Mouse (Mus musculus) testis, postnatal 14 days (tissue): Measurements from ENCODE around the gene Mt2.
A peak's percentile ranks its signal among the peaks of the same experiment; 100 is the strongest.
"Not testable (repeated sequence)": the region's sequence is repeated elsewhere in the genome, so short reads cannot be mapped to it uniquely, and the experiment has no call there.

Source experiments
- DNase-seq: peaks from one replicate; pipeline ENCODE4 v3.0.0; 2021; ENCODE audit warnings: low spot score

Mt2 gene

DNA sequence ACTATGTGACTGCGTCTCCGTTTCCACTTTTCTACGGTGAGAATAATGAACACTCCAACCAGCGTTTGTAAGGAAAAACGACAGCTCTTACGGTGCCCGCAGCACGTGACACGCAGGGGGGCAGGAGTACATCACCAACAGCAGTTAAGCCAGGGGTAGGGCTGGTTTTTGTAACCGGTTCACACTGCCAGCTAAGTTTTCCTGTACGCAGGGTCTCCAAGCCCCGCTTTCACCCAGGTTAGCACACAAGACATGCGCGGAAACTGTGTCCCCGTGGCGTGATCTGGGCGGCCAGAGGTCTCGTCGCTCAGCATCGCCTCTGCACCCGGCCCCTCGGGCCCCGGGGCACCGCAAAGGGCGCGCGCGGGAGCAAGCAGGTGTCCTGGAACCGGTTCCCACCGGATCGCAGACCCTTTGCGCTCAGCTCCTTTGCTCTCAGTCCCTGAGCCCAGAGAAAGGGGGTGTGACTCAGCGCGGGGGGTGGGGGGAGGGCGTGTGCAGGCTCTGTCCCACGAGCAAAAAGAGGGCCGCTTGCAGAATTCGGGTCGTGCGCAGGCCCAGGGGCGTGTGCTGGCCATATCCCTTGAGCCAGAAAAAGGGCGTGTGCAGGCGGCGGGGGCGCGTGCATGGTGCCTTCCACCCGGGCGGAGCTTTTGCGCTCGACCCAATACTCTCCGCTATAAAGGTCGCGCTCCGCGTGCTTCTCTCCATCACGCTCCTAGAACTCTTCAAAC lies at the start of gene Mt2:
Gene Mt2, plus strand, starts transcription at position 590 of the 734 bp plus-strand sequence.
- peak; percentile 91 for DNase-seq

GRCm38 (mm10) chr8:94122711-94123468 lies 49.6 kb upstream of the Mt2 start:
- no peak for DNase-seq

- DNase-seq = no peak
These were observed 44.8 kb upstream of the Mt2 start for GRCm38 (mm10) chr8:94127711-94128110.

GRCm38 (mm10) chr8:94129133-94129789 lies 43.2 kb upstream of the Mt2 start:
- no peak for DNase-seq

DNA sequence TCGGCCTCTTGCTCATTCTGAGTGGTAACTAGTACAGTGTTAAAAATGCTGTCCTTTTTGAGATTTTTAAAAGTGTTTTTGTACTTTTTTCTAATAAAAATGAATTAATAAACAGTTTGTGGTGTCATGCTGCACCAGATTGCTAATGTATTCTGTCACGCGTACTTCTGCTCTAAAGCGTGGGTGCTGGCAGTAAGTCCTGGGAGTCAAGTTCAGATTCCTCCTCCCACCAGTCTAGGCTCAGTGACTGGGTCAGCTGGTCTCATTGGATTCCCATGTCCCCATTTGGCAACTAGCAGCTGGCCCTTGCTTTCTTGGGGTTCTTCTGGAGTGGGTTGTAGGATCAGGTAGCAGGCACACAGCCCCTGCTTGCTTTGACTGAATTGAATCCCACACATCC lies 42.3 kb upstream of the Mt2 start:
- no peak for DNase-seq

GRCm38 (mm10) chr8:94132096-94132495 lies 40.4 kb upstream of the Mt2 start:
- DNase-seq = no peak

DNA sequence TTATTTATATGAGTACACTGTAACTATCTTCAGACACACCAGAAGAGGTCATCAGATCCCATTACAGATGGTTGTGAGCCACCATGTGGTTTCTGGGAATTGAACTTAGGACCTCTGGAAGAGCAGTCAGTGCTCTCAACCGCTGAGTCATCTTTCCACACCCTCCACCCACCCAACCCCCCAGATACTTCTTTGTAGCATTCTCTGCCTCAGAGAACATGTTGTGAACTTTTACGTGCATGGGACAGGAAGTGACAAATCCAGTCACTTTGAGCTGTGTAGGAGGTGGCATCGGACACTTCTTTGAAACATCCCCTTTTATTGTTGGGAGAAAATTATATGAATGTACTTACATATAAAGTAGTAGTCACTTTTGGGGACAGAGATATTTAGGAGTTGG lies 37.9 kb upstream of the Mt2 start:
- not testable (repeated sequence) for DNase-seq

- no peak for DNase-seq
These were observed 36.9 kb upstream of the Mt2 start for GRCm38 (mm10) chr8:94135556-94135955.

- no peak for DNase-seq
These were observed 36.3 kb upstream of the Mt2 start for GRCm38 (mm10) chr8:94136192-94136591.

GRCm38 (mm10) chr8:94136933-94137332 lies 35.5 kb upstream of the Mt2 start, which contains the start of gene Mt4:
Gene Mt4, plus strand, starts transcription at chr8:94137197.
- no peak for DNase-seq

DNA sequence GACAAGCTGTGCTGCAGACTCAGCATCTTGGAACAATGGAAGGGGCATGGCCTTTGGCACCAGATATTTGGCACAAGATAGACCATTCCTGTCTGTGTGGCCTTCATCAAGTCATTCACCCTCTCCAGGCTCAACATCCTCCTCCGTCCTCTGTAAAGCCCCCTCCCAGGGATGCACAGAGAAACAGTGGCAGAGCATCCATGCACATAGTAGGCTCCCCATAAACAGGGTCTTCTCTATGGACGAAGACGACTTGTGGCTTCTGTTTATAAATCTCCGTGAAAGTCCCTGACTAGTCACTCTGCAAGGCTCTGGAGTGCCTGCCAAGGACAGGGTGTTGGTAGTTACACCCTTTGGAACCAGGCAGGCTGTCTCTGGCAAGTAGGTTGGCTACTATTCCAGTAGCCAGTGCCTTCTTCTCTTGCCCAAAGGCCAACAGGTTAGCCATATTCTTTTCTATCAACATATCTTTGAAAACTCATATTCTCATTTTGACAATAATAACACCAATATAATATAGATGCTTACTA lies 32.1 kb upstream of the Mt2 start:
- DNase-seq = no peak

DNA sequence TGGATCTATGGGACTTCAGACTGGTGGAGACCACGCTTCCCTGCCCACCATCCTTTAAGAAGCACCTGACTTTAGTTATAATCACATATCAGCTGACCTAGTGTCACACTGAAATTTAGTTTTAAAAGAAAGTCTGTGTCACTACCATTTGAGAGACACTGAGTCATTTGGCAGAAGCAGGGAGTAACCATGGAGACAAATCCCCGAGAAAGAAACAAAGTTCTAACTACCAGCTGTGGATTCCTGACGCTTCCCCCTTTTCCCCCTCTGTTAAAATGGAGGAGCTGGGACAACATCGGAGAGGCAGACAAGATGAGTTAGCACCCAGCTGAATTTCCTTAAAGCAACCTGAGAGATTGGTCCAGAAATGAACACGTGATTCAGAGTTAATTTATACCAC lies 24.2 kb upstream of the Mt2 start:
- DNase-seq = no peak

DNA sequence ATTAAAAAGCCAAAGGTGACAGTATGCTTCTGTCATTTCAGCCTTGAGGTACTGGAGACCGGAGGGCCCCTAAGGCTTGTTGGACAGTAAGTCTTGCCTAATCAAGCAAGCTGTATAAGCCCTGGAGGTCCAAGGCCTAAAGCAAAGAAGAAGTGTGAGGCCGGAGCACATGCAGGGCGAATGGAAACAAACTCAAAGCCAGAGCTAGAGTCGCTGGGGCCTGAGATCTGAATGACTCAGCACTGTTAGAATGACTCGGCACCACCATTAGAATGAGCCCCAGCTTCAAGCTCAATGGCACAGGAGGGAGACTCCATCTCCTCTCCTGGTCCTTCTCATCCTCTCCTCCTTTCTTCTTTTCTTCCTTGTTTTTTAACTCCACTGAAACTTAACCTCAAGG lies 21.5 kb upstream of the Mt2 start:
- DNase-seq = no peak

DNA sequence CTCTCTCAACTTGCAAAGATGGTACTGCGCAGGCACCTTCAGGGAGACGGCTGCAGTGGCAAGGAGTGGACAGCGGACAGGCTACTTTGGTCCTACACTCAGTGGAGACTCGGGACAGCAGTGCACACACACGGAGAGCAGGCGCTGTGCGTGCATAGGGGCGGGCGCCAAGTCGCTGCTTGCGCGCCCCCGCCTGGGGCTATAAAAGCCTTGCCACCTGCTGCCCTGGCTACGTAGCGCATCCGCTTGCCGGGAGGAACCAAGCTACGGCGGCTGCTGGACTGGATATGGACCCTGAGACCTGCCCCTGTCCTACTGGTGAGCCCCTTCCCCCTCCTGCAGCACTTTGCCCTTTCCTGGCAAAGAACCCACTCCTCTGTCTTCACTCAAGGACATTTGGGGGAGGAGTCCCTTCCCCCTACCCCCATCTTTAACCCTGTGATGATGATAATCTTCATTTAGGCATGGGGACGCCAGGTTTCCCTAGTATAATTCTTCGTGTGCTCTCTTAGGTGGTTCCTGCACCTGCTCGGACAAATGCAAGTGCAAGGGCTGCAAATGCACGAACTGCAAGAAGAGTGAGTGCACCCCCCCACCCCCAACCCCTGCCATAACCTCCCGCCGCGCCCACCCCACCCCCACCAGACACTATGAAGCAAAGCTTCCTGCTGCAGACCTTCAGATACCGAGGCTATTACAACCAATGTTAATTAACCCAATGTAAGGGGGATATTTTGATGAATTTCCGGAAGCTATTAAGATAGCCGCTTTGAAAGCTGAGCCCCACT lies 19.8 kb upstream of the Mt2 start, which contains the start of gene Mt3:
Gene Mt3, plus strand, starts transcription at position 95 of the 788 bp plus-strand sequence.
- DNase-seq = peak; percentile 54

DNA sequence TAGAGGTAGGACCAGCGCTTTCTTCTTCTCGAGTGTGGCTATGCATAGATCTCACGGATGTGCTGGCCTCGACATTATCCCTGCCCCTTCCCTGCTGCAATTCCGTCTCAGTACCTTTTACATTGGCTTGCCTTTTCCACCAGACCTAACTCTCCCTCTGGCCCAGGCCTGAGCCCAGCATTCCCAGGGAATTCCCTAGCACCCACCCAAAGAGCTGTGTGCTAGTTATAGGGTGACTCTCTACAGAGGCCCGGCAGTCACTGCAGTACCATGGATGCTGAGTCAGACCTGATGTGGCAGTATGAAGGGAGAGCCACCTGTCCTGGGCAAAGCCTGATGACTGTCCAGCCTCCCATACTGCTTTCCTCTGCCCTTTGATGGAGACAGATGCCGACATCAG lies 19.0 kb upstream of the Mt2 start:
- no peak for DNase-seq

- no peak for DNase-seq
These were observed 17.9 kb upstream of the Mt2 start for GRCm38 (mm10) chr8:94154537-94154936.

DNA sequence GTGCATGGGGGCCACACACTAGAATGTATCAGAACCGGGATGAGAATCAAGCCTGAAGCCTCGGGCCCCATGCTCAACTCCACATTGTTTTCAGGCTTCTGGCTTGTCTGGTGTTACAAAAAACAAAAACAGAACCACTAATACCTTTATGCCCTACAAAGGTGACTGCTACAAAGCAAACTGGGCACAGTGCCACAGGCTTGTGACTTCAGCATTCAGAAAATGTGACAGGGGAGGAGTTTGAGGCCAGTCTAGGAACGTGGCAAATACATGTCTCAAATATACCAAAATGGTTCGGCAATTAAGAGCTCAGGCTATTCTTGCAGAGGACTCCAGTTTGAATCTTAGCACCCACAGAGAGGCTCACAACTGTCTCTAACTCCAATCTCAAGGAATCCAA lies 16.4 kb upstream of the Mt2 start:
- DNase-seq = no peak

DNA sequence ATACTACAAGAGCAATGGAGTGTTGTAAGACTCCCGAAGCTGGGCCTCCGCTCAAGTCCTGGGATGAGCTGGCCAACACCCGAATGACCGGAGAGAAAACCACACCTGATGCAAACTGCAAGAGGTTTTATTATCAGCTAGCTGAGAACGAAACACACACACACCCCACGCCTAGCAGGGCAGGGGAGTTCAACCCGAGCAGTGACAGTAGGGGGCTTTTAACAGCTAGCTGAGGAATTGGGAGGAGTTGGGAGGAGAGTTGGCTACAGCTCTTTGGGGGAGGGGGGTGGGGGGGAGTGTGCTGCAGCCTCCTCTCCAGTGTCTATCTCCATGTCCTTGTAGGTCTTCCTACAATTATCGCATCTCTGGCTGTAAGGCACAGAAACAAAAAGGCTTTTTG lies 6.7 kb upstream of the Mt2 start:
- peak; percentile 40 for DNase-seq

DNA sequence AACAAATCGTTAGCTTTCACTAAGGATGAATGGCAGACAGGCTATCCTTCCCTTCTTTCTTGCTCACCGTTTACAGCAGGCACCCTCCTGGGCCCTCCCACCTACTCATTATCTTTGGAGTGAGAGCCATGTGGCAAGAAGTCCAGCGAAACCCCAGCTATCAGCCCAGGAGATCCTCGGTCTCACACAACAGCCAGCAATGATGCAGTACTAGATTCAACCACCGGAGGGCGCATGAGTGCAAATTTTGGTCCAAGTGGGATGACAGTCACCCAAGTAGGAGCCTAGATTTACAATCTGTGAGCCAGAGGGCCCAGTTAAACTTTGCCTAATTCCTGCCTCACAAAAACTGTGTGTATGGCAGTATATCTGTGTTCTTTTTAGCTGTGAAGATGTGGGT lies 5.2 kb upstream of the Mt2 start:
- DNase-seq = peak; percentile 82

GRCm38 (mm10) chr8:94169547-94169946 lies 2.9 kb upstream of the Mt2 start:
- no peak for DNase-seq

GRCm38 (mm10) chr8:94171321-94171755 lies 1.1 kb upstream of the Mt2 start:
- DNase-seq = no peak
